Mouse (Mus musculus) kidney, adult 2 months (tissue): ENCODE data around the gene Prdm1. TPM values are rescaled to one million over a fixed set of nuclear protein-coding genes. Genes with fewer than 3 reads are reported as not detected.
A peak's percentile ranks its signal among the peaks of the same experiment; 100 is the strongest.

Experiments used
- DNase-seq: peaks from one replicate; pipeline ENCODE4 v3.0.0; 2021
- H3K27ac ChIP-seq: fragments of 200-500 bp; 2 replicates; pipeline ENCODE4 v1.5.1; 2012; ENCODE audit warnings: low read depth, low read length, control low read depth, inconsistent platforms; ENCODE audit not compliant: insufficient read depth
- H3K27me3 ChIP-seq: fragments of 200-500 bp; replicated peaks from 2 replicates; pipeline ENCODE4 v1.6.1; 2012; ENCODE audit warnings: mild to moderate bottlenecking, moderate library complexity, low read length, inconsistent platforms; ENCODE audit not compliant: control insufficient read depth, insufficient read depth
- H3K36me3 ChIP-seq: fragments of 200-500 bp; 2 replicates; pipeline ENCODE4 v1.6.1; 2012; ENCODE audit warnings: mild to moderate bottlenecking, moderate library complexity, low read length, inconsistent platforms; ENCODE audit not compliant: control insufficient read depth, insufficient read depth
- H3K4me1 ChIP-seq: fragments of 200-500 bp; 2 replicates; pipeline ENCODE4 v1.6.1; 2011; ENCODE audit warnings: low read length; ENCODE audit not compliant: control insufficient read depth, insufficient read depth
- H3K4me3 ChIP-seq: fragments of 200-500 bp; 2 replicates; pipeline ENCODE4 v1.5.1; 2011; ENCODE audit warnings: mild to moderate bottlenecking, low read depth, low read length, control low read depth; ENCODE audit not compliant: insufficient read depth
- CTCF ChIP-seq: fragments of 200-500 bp; conservative IDR thresholded peaks from 2 replicates; pipeline ENCODE4 v1.5.1; 2011; ENCODE audit warnings: low read depth, mild to moderate bottlenecking, control low read depth, low read length, moderate library complexity, mixed read lengths; ENCODE audit not compliant: insufficient read depth, insufficient read length
- POLR2A ChIP-seq: fragments of 200-500 bp; IDR thresholded peaks from one replicate; pipeline ENCODE4 v1.6.1; 2011; ENCODE audit warnings: low read depth, low read length, control low read depth
- WGBS: fragments of 180-500 bp; shearing (Covaris S2); methylation state at CpG from one replicate; pipeline ENCODE4 v1.1.7; 2018; 5-methylcytosine and 5-hydroxymethylcytosine counted together
- polyA plus RNA-seq: library from polyadenylated mRNA; depleted of rRNA; stranded (reverse); fragments of >200 nt; gene quantifications from 2 replicates; pipeline ENCODE4 v1.2.3, GENCODE M21; 2012

The Prdm1 gene
- polyA plus RNA-seq, 1 experiment, result 1.9 TPM

- 14% methylated on average over 31 of the region's 31 CpGs for WGBS
Observed at GRCm38 (mm10) chr10:44456757-44457595, 71.3 kb downstream of the Prdm1 start.

GRCm38 (mm10) chr10:44454753-44455152 lies 73.5 kb downstream of the Prdm1 start:
- no peak overlapping the region for H3K27ac ChIP-seq
- no peaks in the 10 kb centered on the region; the same call in 1 of the 2 replicates for H3K4me1 ChIP-seq
- WGBS, result 58% methylated on average over 4 of the region's 4 CpGs
- DNase-seq, result peak; percentile 70
- H3K27me3 ChIP-seq, result peaks cover 8% of the 10 kb centered on the region
- TF ChIP-seq CTCF (peak; percentile 39; the same call in 1 of the 2 replicates), POLR2A (no peak)
- no peaks in the 10 kb centered on the region for H3K36me3 ChIP-seq
- no peak overlapping the region for H3K4me3 ChIP-seq

More at GRCm38 (mm10) chr10:44456757-44457595, 71.3 kb downstream of the Prdm1 start:
- TF ChIP-seq POLR2A (no peak), CTCF (no peak)
- Histone ChIP-seq H3K27ac (peak overlapping the region; percentile 41), H3K36me3 (no peaks in the 10 kb centered on the region), H3K4me1 (no peaks in the 10 kb centered on the region; the same call in 1 of the 2 replicates), H3K27me3 (peaks cover 8% of the 10 kb centered on the region), H3K4me3 (peak overlapping the region; percentile 55)
- DNase-seq, result peak; percentile 67

GRCm38 (mm10) chr10:44454111-44454510 lies 74.2 kb downstream of the Prdm1 start:
- H3K4me3 ChIP-seq, result no peak overlapping the region

GRCm38 (mm10) chr10:44450835-44451234 lies 77.5 kb downstream of the Prdm1 start:
- Histone ChIP-seq H3K4me3 (no peak overlapping the region), H3K4me1 (no peaks in the 10 kb centered on the region; the same call in 1 of the 2 replicates), H3K27ac (no peak overlapping the region), H3K36me3 (no peaks in the 10 kb centered on the region), H3K27me3 (no peaks in the 10 kb centered on the region)
- TF ChIP-seq CTCF (no peak), POLR2A (no peak)
- WGBS, result 67% methylated on average over 2 of the region's 2 CpGs
- no peak for DNase-seq

More at GRCm38 (mm10) chr10:44454111-44454510, 74.2 kb downstream of the Prdm1 start:
- no peak for TF ChIP-seq CTCF
- no peak for TF ChIP-seq POLR2A
- H3K27me3 ChIP-seq, result peaks cover 6% of the 10 kb centered on the region
- whole genome bisulfite sequencing, result 72% methylated on average over 2 of the region's 2 CpGs
- DNase-seq, result no peak
- H3K27ac ChIP-seq, result no peak overlapping the region
- no peaks in the 10 kb centered on the region; the same call in 1 of the 2 replicates for H3K4me1 ChIP-seq
- H3K36me3 ChIP-seq, result no peaks in the 10 kb centered on the region

GRCm38 (mm10) chr10:44450108-44450507 lies 78.2 kb downstream of the Prdm1 start:
- 83% methylated on average over 13 of the region's 13 CpGs for WGBS
- no peaks in the 10 kb centered on the region for H3K27me3 ChIP-seq
- H3K27ac ChIP-seq, result no peak overlapping the region
- no peak overlapping the region for H3K4me3 ChIP-seq
- no peaks in the 10 kb centered on the region; the same call in 1 of the 2 replicates for H3K4me1 ChIP-seq
- TF ChIP-seq CTCF (no peak), POLR2A (no peak)
- no peak for DNase-seq
- H3K36me3 ChIP-seq, result no peaks in the 10 kb centered on the region

GRCm38 (mm10) chr10:44449666-44450065 lies 78.6 kb downstream of the Prdm1 start:
- Histone ChIP-seq H3K27me3 (no peaks in the 10 kb centered on the region), H3K36me3 (no peaks in the 10 kb centered on the region), H3K4me1 (no peaks in the 10 kb centered on the region; the same call in 1 of the 2 replicates), H3K4me3 (no peak overlapping the region), H3K27ac (no peak overlapping the region)
- WGBS, result 58% methylated on average over 5 of the region's 5 CpGs
- TF ChIP-seq POLR2A (no peak), CTCF (no peak)
- no peak for DNase-seq

- DNase-seq, result peak; percentile 41
- Histone ChIP-seq H3K27me3 (no peaks in the 10 kb centered on the region), H3K36me3 (no peaks in the 10 kb centered on the region), H3K4me3 (peak overlapping the region; percentile 28; the same call in 1 of the 2 replicates), H3K4me1 (no peaks in the 10 kb centered on the region; the same call in 1 of the 2 replicates), H3K27ac (peak overlapping the region; percentile 16; the same call in 1 of the 2 replicates)
- 47% methylated on average over 12 of the region's 12 CpGs for WGBS
- no peak for TF ChIP-seq POLR2A
- no peak for TF ChIP-seq CTCF
Observed at GRCm38 (mm10) chr10:44448165-44448564, 80.1 kb downstream of the Prdm1 start.
